Mouse (Mus musculus) limb, embryonic 11.5 days (tissue): ENCODE data around the gene Dhx9. TPM values are rescaled to one million over a fixed set of nuclear protein-coding genes. Genes with fewer than 3 reads are reported as not detected.
"Not testable (repeated sequence)": the region's sequence is repeated elsewhere in the genome, so short reads cannot be mapped to it uniquely, and the experiment has no call there.

Source experiments
- ATAC-seq: fragments of 200-750 bp; cut with Nextera tagmentation; 2 replicates; pipeline ENCODE4 v1.8.0; 2017; ENCODE audit warnings: low read depth; ENCODE audit not compliant: insufficient number of reproducible peaks, low FRiP score, low TSS enrichment
- DNase-seq: peaks from one replicate; pipeline ENCODE4 v3.0.0-alpha.2; 2015; ENCODE audit warnings: low spot score
- H3K27ac ChIP-seq: fragments of 300-500 bp; sonication (generic); replicated peaks from 2 replicates; pipeline ENCODE4 v1.5.1; 2014; ENCODE audit warnings: low read depth, mild to moderate bottlenecking, low read length
- H3K27me3 ChIP-seq: fragments of 300-500 bp; sonication (generic); 2 replicates; pipeline ENCODE4 v1.6.1; 2014; ENCODE audit warnings: mild to moderate bottlenecking, low read length, mixed read lengths; ENCODE audit not compliant: control insufficient read depth, insufficient read depth
- H3K36me3 ChIP-seq: fragments of 300-500 bp; sonication (generic); 2 replicates; pipeline ENCODE4 v1.6.1; 2014; ENCODE audit warnings: mild to moderate bottlenecking, low read length, moderate library complexity, mixed read lengths; ENCODE audit not compliant: control insufficient read depth, insufficient read depth
- H3K4me1 ChIP-seq: fragments of 300-500 bp; sonication (generic); 2 replicates; pipeline ENCODE4 v1.6.1; 2014; ENCODE audit warnings: low read length, mixed read lengths; ENCODE audit not compliant: control insufficient read depth, insufficient read depth
- H3K4me2 ChIP-seq: fragments of 300-500 bp; sonication (generic); 2 replicates; pipeline ENCODE4 v1.6.1; 2014; ENCODE audit warnings: low read depth, mild to moderate bottlenecking, moderate library complexity; ENCODE audit not compliant: severe bottlenecking
- H3K4me3 ChIP-seq: fragments of 300-500 bp; sonication (generic); 2 replicates; pipeline ENCODE4 v1.5.1; 2014; ENCODE audit warnings: low read depth, low read length
- H3K9ac ChIP-seq: fragments of 300-500 bp; sonication (generic); 2 replicates; pipeline ENCODE4 v1.6.1; 2014; ENCODE audit warnings: mild to moderate bottlenecking, low read length
- H3K9me3 ChIP-seq: fragments of 300-500 bp; sonication (generic); 2 replicates; pipeline ENCODE4 v1.6.1; 2016; ENCODE audit warnings: low read length; ENCODE audit not compliant: control insufficient read depth
- WGBS: fragments of 180-500 bp; shearing (Covaris S2); extraction: QIAGEN DNeasy Blood & Tissue Kit; methylation state at CpG from one replicate; pipeline ENCODE4 v1.1.7; 2014; 5-methylcytosine and 5-hydroxymethylcytosine counted together
- polyA plus RNA-seq: library from polyadenylated mRNA; unstranded; fragments of >200 nt; fragmentation: Nextera tagmentation; extraction: Ambion mirVana; gene quantifications from 2 replicates; pipeline ENCODE4 v1.2.1, GENCODE M21; 2014

Gene Dhx9
- polyA plus RNA-seq, 1 experiment from 2014 or later, result 28.1 TPM

DNA sequence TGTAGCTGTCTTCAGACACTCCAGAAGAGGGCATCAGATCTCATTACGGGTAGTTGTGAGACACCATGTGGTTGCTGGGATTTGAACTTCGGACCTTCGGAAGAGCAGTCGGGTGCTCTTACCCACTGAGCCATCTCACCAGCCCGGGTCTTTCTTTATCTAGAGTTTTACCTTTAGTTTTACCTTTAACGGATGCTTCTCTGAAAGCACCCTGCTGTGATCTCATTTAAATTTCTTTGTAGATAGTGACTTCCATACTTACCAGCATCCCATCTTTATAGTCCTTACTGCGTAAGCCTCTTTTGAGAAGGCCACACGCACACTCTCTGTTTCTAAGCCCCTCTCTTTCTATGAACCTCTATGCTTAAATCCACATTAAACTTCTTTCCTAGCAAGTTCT is 22.1 kb upstream of the Dhx9 start:
- not testable (repeated sequence) for H3K9ac ChIP-seq, H3K4me1 ChIP-seq, H3K36me3 ChIP-seq, H3K27ac ChIP-seq, H3K4me2 ChIP-seq, DNase-seq, H3K9me3 ChIP-seq, H3K4me3 ChIP-seq, H3K27me3 ChIP-seq, ATAC-seq
- 58% methylated on average over 8 of the region's 8 CpGs for whole genome bisulfite sequencing

DNA sequence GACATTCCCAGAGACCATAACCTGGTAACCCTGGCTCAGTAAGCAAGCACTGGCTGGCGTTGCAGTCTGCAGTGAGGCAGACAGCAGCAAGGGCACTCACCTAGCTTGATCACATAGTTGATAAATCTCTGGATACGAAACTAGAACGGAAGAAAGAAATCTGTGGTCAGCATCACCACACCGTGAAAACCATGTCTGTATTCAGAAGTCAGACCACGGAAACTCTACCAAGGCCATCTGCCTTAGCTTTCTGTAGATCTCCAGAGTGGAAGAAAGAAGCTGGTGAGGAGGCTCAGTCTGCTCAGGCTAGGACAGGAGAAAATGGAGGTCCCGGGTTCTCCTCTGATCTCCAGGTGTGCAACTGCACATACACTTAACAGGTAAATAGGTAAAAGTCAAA is 21.6 kb upstream of the Dhx9 start:
- H3K36me3 ChIP-seq, result no peaks in the 10 kb centered on the region
- H3K4me1 ChIP-seq, result no peaks in the 10 kb centered on the region
- no peak overlapping the region for H3K4me2 ChIP-seq
- H3K9ac ChIP-seq, result no peak overlapping the region
- H3K27ac ChIP-seq, result no peak overlapping the region
- DNase-seq (no peak), ATAC-seq (no peak)
- no peaks in the 10 kb centered on the region for H3K27me3 ChIP-seq
- no peak overlapping the region for H3K4me3 ChIP-seq
- WGBS, result 89% methylated on average over 6 of the region's 6 CpGs
- no peaks in the 10 kb centered on the region for H3K9me3 ChIP-seq

DNA sequence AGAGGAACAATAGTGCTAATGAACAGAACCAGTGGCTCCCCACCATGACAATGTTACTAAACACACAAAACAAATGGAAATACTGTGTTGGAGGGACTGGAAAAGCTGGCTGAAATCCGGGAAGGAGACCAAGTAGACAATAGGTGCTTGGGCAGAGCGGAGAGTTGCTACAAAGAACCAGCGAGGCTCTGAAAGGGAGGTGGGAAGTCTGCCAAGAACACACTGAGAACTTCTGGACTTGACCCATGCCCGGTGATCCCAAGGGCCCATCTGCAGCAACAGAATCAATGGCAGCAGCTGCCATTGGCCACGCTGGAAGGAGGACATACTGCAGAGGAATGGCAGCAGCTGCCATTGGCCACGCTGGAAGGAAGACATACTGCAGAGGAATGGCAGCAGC is 18.8 kb upstream of the Dhx9 start:
- Histone ChIP-seq H3K27me3 (no peaks in the 10 kb centered on the region), H3K4me1 (no peaks in the 10 kb centered on the region), H3K9ac (no peak overlapping the region), H3K4me3 (no peak overlapping the region), H3K36me3 (no peaks in the 10 kb centered on the region), H3K9me3 (no peaks in the 10 kb centered on the region), H3K27ac (no peak overlapping the region), H3K4me2 (no peak overlapping the region)
- WGBS, result 88% methylated on average over 6 of the region's 6 CpGs
- no peak for DNase-seq
- no peak for ATAC-seq

GRCm38 (mm10) chr1:153501644-153502321 is 14.3 kb upstream of the Dhx9 start:
- peak; percentile 31 for DNase-seq

GRCm38 (mm10) chr1:153500030-153500429 is 12.6 kb upstream of the Dhx9 start:
- Histone ChIP-seq H3K27me3 (no peaks in the 10 kb centered on the region), H3K4me1 (no peaks in the 10 kb centered on the region), H3K27ac (no peak overlapping the region), H3K4me3 (no peak overlapping the region), H3K9ac (no peak overlapping the region), H3K9me3 (no peaks in the 10 kb centered on the region), H3K36me3 (no peaks in the 10 kb centered on the region), H3K4me2 (no peak overlapping the region)
- DNase-seq, result no peak
- no peak for ATAC-seq
- WGBS, result 86% methylated on average over 9 of the region's 9 CpGs

More at GRCm38 (mm10) chr1:153501644-153502321, 14.3 kb upstream of the Dhx9 start:
- Histone ChIP-seq H3K9ac (no peak overlapping the region), H3K4me2 (no peak overlapping the region), H3K4me1 (no peaks in the 10 kb centered on the region), H3K36me3 (no peaks in the 10 kb centered on the region), H3K9me3 (no peaks in the 10 kb centered on the region), H3K27me3 (no peaks in the 10 kb centered on the region), H3K4me3 (no peak overlapping the region), H3K27ac (no peak overlapping the region)
- 54% methylated on average over 5 of the region's 5 CpGs for WGBS
- 0 out of 2 replicates have a peak, but pooled peaks have one; percentile 39 for ATAC-seq

DNA sequence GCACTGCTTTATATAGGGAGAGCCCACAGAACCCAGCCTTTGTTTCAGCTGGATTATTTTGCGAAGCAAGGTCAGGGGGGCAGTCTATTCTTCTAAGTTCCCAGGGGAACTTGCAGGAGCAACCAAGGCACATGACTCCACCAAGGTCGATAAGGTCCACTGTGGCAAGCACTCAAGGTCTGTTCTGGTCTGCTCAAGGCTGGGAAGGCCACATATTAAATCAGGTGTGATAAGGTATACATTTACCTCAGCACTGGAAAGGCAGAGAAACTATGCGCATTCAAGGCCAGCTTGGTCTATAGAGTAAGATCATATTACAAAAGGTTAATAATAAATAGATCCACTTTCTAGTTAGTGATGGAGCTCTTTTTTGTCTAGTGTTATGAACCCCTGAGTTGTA is 8.6 kb upstream of the Dhx9 start:
- Histone ChIP-seq H3K4me1 (no peaks in the 10 kb centered on the region), H3K9me3 (no peaks in the 10 kb centered on the region), H3K27ac (no peak overlapping the region), H3K9ac (no peak overlapping the region), H3K36me3 (no peaks in the 10 kb centered on the region), H3K4me3 (no peak overlapping the region), H3K27me3 (no peaks in the 10 kb centered on the region), H3K4me2 (no peak overlapping the region)
- DNase-seq, result no peak
- no peak for ATAC-seq
- WGBS, result 89% methylated on average over 3 of the region's 3 CpGs

GRCm38 (mm10) chr1:153493931-153494330 is 6.5 kb upstream of the Dhx9 start:
- WGBS, result 44% methylated on average over 6 of the region's 6 CpGs
- DNase-seq, result no peak

GRCm38 (mm10) chr1:153493338-153493737 is 5.9 kb upstream of the Dhx9 start:
- Histone ChIP-seq H3K4me1 (no peaks in the 10 kb centered on the region), H3K27me3 (no peaks in the 10 kb centered on the region), H3K27ac (no peak overlapping the region), H3K9me3 (no peaks in the 10 kb centered on the region), H3K4me3 (no peak overlapping the region), H3K4me2 (no peak overlapping the region), H3K9ac (no peak overlapping the region), H3K36me3 (no peaks in the 10 kb centered on the region)
- WGBS, result 14% methylated on average over 4 of the region's 4 CpGs
- ATAC-seq (no peak), DNase-seq (no peak)

More at GRCm38 (mm10) chr1:153493931-153494330, 6.5 kb upstream of the Dhx9 start:
- Histone ChIP-seq H3K27me3 (no peaks in the 10 kb centered on the region), H3K36me3 (no peaks in the 10 kb centered on the region), H3K9me3 (no peaks in the 10 kb centered on the region), H3K4me3 (no peak overlapping the region), H3K9ac (no peak overlapping the region), H3K4me1 (no peaks in the 10 kb centered on the region), H3K4me2 (no peak overlapping the region), H3K27ac (no peak overlapping the region)
- no peak for ATAC-seq

- Histone ChIP-seq H3K4me2 (no peak overlapping the region), H3K27me3 (no peaks in the 10 kb centered on the region), H3K9ac (no peak overlapping the region), H3K9me3 (no peaks in the 10 kb centered on the region), H3K4me1 (no peaks in the 10 kb centered on the region), H3K27ac (no peak overlapping the region), H3K4me3 (no peak overlapping the region), H3K36me3 (no peaks in the 10 kb centered on the region)
- ATAC-seq (no peak), DNase-seq (no peak)
- 94% methylated on average over 1 of the region's 1 CpGs for WGBS
Observed at GRCm38 (mm10) chr1:153491822-153492221, 4.4 kb upstream of the Dhx9 start.
